Mouse (Mus musculus) ES-E14 (cell line): ENCODE data around the gene Lasp1.

ENCODE experiments used
- HCFC1 ChIP-seq: IDR thresholded peaks from 2 replicates; pipeline ENCODE4 v1.6.1; 2012; ENCODE audit warnings: low read length, inconsistent platforms, borderline replicate concordance; ENCODE audit not compliant: insufficient read depth
- MAFK ChIP-seq: IDR thresholded peaks from 2 replicates; pipeline ENCODE4 v1.6.1; 2014; ENCODE audit warnings: mild to moderate bottlenecking, low read depth, low read length, inconsistent platforms; ENCODE audit not compliant: insufficient read depth
- ZC3H11A ChIP-seq: IDR thresholded peaks from 2 replicates; pipeline ENCODE4 v1.6.1; 2012; ENCODE audit warnings: low read depth, mild to moderate bottlenecking, inconsistent platforms, low read length, borderline replicate concordance
- ZNF384 ChIP-seq: IDR thresholded peaks from 2 replicates; pipeline ENCODE4 v1.6.1; 2012; ENCODE audit warnings: low read depth, low read length, inconsistent platforms

DNA sequence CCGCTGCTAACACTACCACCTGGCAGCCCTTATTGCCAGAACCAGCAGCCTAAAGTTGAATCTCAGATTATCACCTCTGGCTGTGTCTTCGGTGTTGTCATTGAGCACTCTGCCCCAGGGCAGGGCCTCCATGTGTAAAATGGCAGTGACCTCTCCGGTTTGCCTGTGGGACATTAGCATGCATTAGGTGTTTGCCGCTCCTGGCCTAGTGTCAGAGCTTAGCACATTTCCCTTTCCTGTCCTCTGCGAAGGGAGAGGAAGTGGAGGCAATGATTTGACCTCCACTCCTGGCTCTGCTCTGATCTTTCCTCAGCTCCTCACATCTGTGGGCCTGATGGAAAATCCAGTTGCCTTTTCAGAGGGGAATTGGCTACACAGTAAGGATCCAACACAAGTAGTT, 21.1 kb downstream of the Lasp1 start:
- no peak for TF ChIP-seq ZNF384
- no peak for TF ChIP-seq ZC3H11A
- TF ChIP-seq MAFK: no peak
- TF ChIP-seq HCFC1: no peak
